Comparison of ENCODE assay signal across 12 mouse cellular contexts in genomic region chr1:62748361-62748760, GRCm38 (mm10). TPM values are rescaled to one million over a fixed set of nuclear protein-coding genes. Genes with fewer than 3 reads are reported as not detected.
DNase-seq lines count a peak whose midpoint lies in the region.
"Had no signal": no experiment of that assay in that cellular context is flagged by ENCODE, and none has a peak within 500 bp of the region (broad histone marks: within the 10 kb centered on the region; RNA-seq: fewer than 3 reads in every experiment).

No protein-coding gene starts in this region.

- peak; percentile 58 for DNase-seq in adrenal gland, postnatal 10 days
- DNase-seq in adrenal gland, adult 8-10 months: no peak
- peak; percentile 61 for DNase-seq in embryo, embryonic 9.5 days (ENCODE audit: extremely low spot score)
- DNase-seq in embryo, embryonic 10.5 days (ENCODE audit: low spot score): no peak
- DNase-seq in adipocyte (ENCODE audit: low spot score): peak; percentile 55
- no peak for DNase-seq in layer of hippocampus, postnatal 36 days
- DNase-seq: cerebellum, adult 11-12 months; cerebellum, adult 9-10 months; cerebellum, postnatal 14 days; forebrain, postnatal 0 days; gastrocnemius, postnatal 36 days; heart, postnatal 14 days had no signal

RNA-seq across cellular contexts. Expression of gene Nrp2, which starts 45.3 kb away (rescaled TPM):
- total RNA-seq in adrenal gland, postnatal 10 days (2021): 10 to 100 TPM; 43.2 to 58.5 TPM
- total RNA-seq in adrenal gland, adult 8-10 months (2022): 10 to 100 TPM; 38.0 to 54.0 (median 45.8) TPM
- 10 to 100 TPM; 58.8 to 66.3 TPM for total RNA-seq in layer of hippocampus, postnatal 36 days (2021)

Comparison
In these comparisons a context has a peak if more than half of its experiments do, and no peak if none do; other contexts are left out.
1. DNase-seq: peak in adrenal gland, postnatal 10 days (single experiment), embryo, embryonic 9.5 days (single experiment) and adipocyte (single experiment); none in adrenal gland, adult 8-10 months (single experiment), embryo, embryonic 10.5 days (single experiment) and layer of hippocampus, postnatal 36 days (0 of 2).